21 mouse cellular contexts compared by ENCODE assay signal in genomic region chr3:146652431-146652830, GRCm38 (mm10). TPM values are rescaled to one million over a fixed set of nuclear protein-coding genes. Genes with fewer than 3 reads are reported as not detected.
DNase-seq lines count a peak whose midpoint lies in the region; TF ChIP-seq lines count a peak whose summit lies in the region.
"Had no signal": no experiment of that assay in that cellular context is flagged by ENCODE, and none has a peak within 500 bp of the region (broad histone marks: within the 10 kb centered on the region; RNA-seq: fewer than 3 reads in every experiment).

No protein-coding gene starts in this region.

- no peak for DNase-seq in heart, embryonic 10.5 days (ENCODE audit: low spot score)
- no peak for DNase-seq in heart, adult 18-20 months
- DNase-seq in testis, postnatal 10 days (ENCODE audit: low spot score), result no peak
- peak; percentile 44 for DNase-seq in adrenal gland, postnatal 25 days
- DNase-seq in cerebellum, postnatal 4 days (ENCODE audit: low spot score in 2 of 2), result no peak
- DNase-seq: cerebellum, adult 2 months; gastrocnemius, postnatal 36 days; heart, adult 2 months; heart, postnatal 36 days had no signal

- 0 out of 2 replicates have a peak overlapping the region, but pooled peaks have one; percentile 2 for H3K27ac ChIP-seq in heart, embryonic 10.5 days
- no peak overlapping the region for H3K27ac ChIP-seq in testis, adult 2 months (ENCODE audit: control insufficient read depth, insufficient read depth, low read depth, low read length)
- H3K27ac ChIP-seq: embryonic facial prominence, embryonic 12.5 days; forebrain, embryonic 15.5 days; heart, adult 2 months; hindbrain, embryonic 15.5 days had no signal

- H3K9me3 ChIP-seq in heart, embryonic 10.5 days, result no peaks in the 10 kb centered on the region
- H3K9me3 ChIP-seq: embryonic facial prominence, embryonic 12.5 days; forebrain, embryonic 15.5 days; heart, embryonic 13.5 days; hindbrain, embryonic 15.5 days had no signal

- 92% methylated on average over 5 of the region's 5 CpGs for WGBS in heart, embryonic 10.5 days

- no peaks in the 10 kb centered on the region for H3K27me3 ChIP-seq in heart, embryonic 10.5 days (ENCODE audit: insufficient read depth, poor library complexity, severe bottlenecking)
- no peaks in the 10 kb centered on the region for H3K27me3 ChIP-seq in testis, adult 2 months (ENCODE audit: control insufficient read depth, insufficient read depth, low read length)
- H3K27me3 ChIP-seq: CH12.LX; embryonic facial prominence, embryonic 12.5 days; forebrain, embryonic 15.5 days; heart, embryonic 13.5 days; hindbrain, embryonic 15.5 days; Patski had no signal

- TF ChIP-seq POLR2A in testis, adult 2 months (IDR thresholded peaks at IDR 0.05; ENCODE audit: control insufficient read depth, low read depth, low read length), result no peak

- no peak overlapping the region for H3K4me3 ChIP-seq in heart, embryonic 10.5 days
- H3K4me3 ChIP-seq in testis, adult 2 months (ENCODE audit: control insufficient read depth, low read depth, low read length), result peak overlapping the region; percentile 52
- H3K4me3 ChIP-seq: embryonic facial prominence, embryonic 12.5 days; forebrain, embryonic 15.5 days; heart, adult 2 months; heart, embryonic 13.5 days; hindbrain, embryonic 15.5 days had no signal

- H3K4me1 ChIP-seq in heart, embryonic 10.5 days, result peaks cover 16% of the 10 kb centered on the region
- H3K4me1 ChIP-seq in testis, adult 2 months (ENCODE audit: control insufficient read depth, insufficient read depth, low read length), result peaks cover 2% of the 10 kb centered on the region; the same call in 1 of the 2 replicates
- H3K4me1 ChIP-seq: forebrain, embryonic 15.5 days; hindbrain, embryonic 15.5 days had no signal

- no peaks in the 10 kb centered on the region for H3K36me3 ChIP-seq in heart, embryonic 10.5 days
- no peaks in the 10 kb centered on the region for H3K36me3 ChIP-seq in testis, adult 2 months (ENCODE audit: control insufficient read depth, insufficient read depth, low read length)
- H3K36me3 ChIP-seq: embryonic facial prominence, embryonic 12.5 days; forebrain, embryonic 15.5 days; heart, embryonic 13.5 days; hindbrain, embryonic 15.5 days had no signal

- TF ChIP-seq CTCF in testis, adult 2 months (IDR thresholded peaks at IDR 0.05; ENCODE audit: control insufficient read depth, insufficient read depth, insufficient replicate concordance, low read depth, low read length), result no peak

RNA-seq across cellular contexts. Expression of gene 4930503B20Rik, which starts 1.3 kb away (rescaled TPM):
- polyA plus RNA-seq in heart, embryonic 10.5 days (2016; fragmentation: Nextera tagmentation; extraction: Ambion mirVana), result 0.11 TPM in 1 of 2 replicates, not detected in the other
- not detected for total RNA-seq in heart, adult 18-20 months (2021)
- 205 and 256 TPM in 2 replicates for polyA plus RNA-seq in testis, adult 2 months (2012; rRNA removed)
- 0.33 TPM in 1 of 2 replicates, not detected in the other for total RNA-seq in adrenal gland, postnatal 25 days (2021)
- total RNA-seq: CH12.LX; gastrocnemius, adult 8-10 months; gastrocnemius, postnatal 36 days; heart, adult 2 months; heart, postnatal 36 days had no signal
- polyA plus RNA-seq: cerebellum, adult 2 months; embryonic facial prominence, embryonic 12.5 days; forebrain, embryonic 11.5 days; forebrain, embryonic 15.5 days; heart, embryonic 13.5 days; heart, postnatal 0 days; hindbrain, embryonic 11.5 days; hindbrain, embryonic 15.5 days; intestine, embryonic 16.5 days had no signal

RNA-seq across cellular contexts. Expression of gene Samd13, which starts 33.0 kb away (rescaled TPM):
- 0.84 and 2.0 TPM in 2 replicates for polyA plus RNA-seq in heart, embryonic 10.5 days (2016; fragmentation: Nextera tagmentation; extraction: Ambion mirVana)
- 1 to 10 TPM; 2.3 TPM for total RNA-seq in heart, adult 18-20 months (2021)
- 0.71 TPM in 1 of 2 replicates, not detected in the other for polyA plus RNA-seq in testis, adult 2 months (2012; rRNA removed)
- total RNA-seq in adrenal gland, postnatal 25 days (2021), result 0.82 TPM in 1 of 2 replicates, not detected in the other
- total RNA-seq: CH12.LX had no signal
- polyA plus RNA-seq: cerebellum, adult 2 months; Patski had no signal

RNA-seq across cellular contexts. Expression of gene Dnase2b, which starts 37.0 kb away (rescaled TPM):
- 0.05 TPM in 1 of 2 replicates, not detected in the other for polyA plus RNA-seq in heart, embryonic 10.5 days (2016; fragmentation: Nextera tagmentation; extraction: Ambion mirVana)
- total RNA-seq in heart, adult 18-20 months (2021), result not detected
- not detected in 2 replicates for polyA plus RNA-seq in testis, adult 2 months (2012; rRNA removed)
- 0.33 TPM in 1 of 2 replicates, not detected in the other for total RNA-seq in adrenal gland, postnatal 25 days (2021)
- total RNA-seq: CH12.LX; gastrocnemius, postnatal 36 days; heart, adult 2 months; heart, postnatal 36 days had no signal
- polyA plus RNA-seq: cerebellum, adult 2 months; embryonic facial prominence, embryonic 12.5 days; forebrain, embryonic 11.5 days; forebrain, embryonic 15.5 days; heart, adult 2 months; heart, embryonic 13.5 days; heart, postnatal 0 days; hindbrain, embryonic 11.5 days; hindbrain, embryonic 15.5 days had no signal
